ENCODE assay signal across 8 mouse cellular contexts in genomic region chr13:76018844-76019400, GRCm38 (mm10). TPM values are rescaled to one million over a fixed set of nuclear protein-coding genes. Genes with fewer than 3 reads are reported as not detected.
DNase-seq lines count a peak whose midpoint lies in the region; ATAC-seq and TF ChIP-seq lines count a peak whose summit lies in the region.

No protein-coding gene starts in this region.

- TF ChIP-seq CTCF in bone marrow macrophage, adult 2 months (IDR thresholded peaks at IDR 0.05; ENCODE audit: low read depth, low read length): no peak
- TF ChIP-seq CTCF in heart, postnatal 0 days (IDR thresholded peaks at IDR 0.05; ENCODE audit: low read depth): no peak
- TF ChIP-seq CTCF in liver, postnatal 0 days (IDR thresholded peaks at IDR 0.05; ENCODE audit: low read depth): no peak

- no peak for DNase-seq in kidney, postnatal 25 days
- DNase-seq in heart, postnatal 0 days (ENCODE audit: low spot score): no peak
- DNase-seq in liver, postnatal 0 days: no peak
- no peak for DNase-seq in left cerebral cortex, adult 8-10 months (ENCODE audit: low spot score in 2 of 2)
- no peak for DNase-seq in ovary, postnatal 14 days (ENCODE audit: low spot score)
- DNase-seq in right cerebral cortex, postnatal 4 days: no peak

- peak overlapping the region; percentile 65 for H3K4me2 ChIP-seq in kidney, embryonic 16.5 days (replicated peaks; ENCODE audit: low read depth, low read length)
- H3K4me2 ChIP-seq in heart, postnatal 0 days (ENCODE audit: low read depth, low read length): peak overlapping the region; percentile 60
- peak overlapping the region; percentile 72 for H3K4me2 ChIP-seq in liver, postnatal 0 days (ENCODE audit: low read depth, low read length)

- no peaks in the 10 kb centered on the region for H3K9me3 ChIP-seq in kidney, embryonic 16.5 days (ENCODE audit: low read length)
- H3K9me3 ChIP-seq in heart, postnatal 0 days (replicated peaks; ENCODE audit: control insufficient read depth, low read length): no peaks in the 10 kb centered on the region
- no peaks in the 10 kb centered on the region for H3K9me3 ChIP-seq in liver, postnatal 0 days (ENCODE audit: low read length)

- H3K27me3 ChIP-seq in kidney, embryonic 16.5 days (ENCODE audit: insufficient read depth, low read length): no peaks in the 10 kb centered on the region
- H3K27me3 ChIP-seq in heart, postnatal 0 days (ENCODE audit: control insufficient read depth, insufficient read depth, low read length): no peaks in the 10 kb centered on the region
- H3K27me3 ChIP-seq in liver, postnatal 0 days (ENCODE audit: insufficient read depth, low read length): no peaks in the 10 kb centered on the region

- H3K4me1 ChIP-seq in kidney, embryonic 16.5 days (ENCODE audit: insufficient read depth, low read length): peaks cover 6% of the 10 kb centered on the region; the same call in 1 of the 2 replicates
- H3K4me1 ChIP-seq in bone marrow macrophage, adult 2 months (ENCODE audit: control insufficient read depth, insufficient read depth, low read length): peaks cover 8% of the 10 kb centered on the region
- 0 out of 2 replicates have a peak, but pooled peaks cover 3% of the 10 kb centered on the region for H3K4me1 ChIP-seq in heart, postnatal 0 days (ENCODE audit: control insufficient read depth, insufficient read depth)
- no peaks in the 10 kb centered on the region for H3K4me1 ChIP-seq in liver, postnatal 0 days (ENCODE audit: insufficient read depth)

- 0 out of 2 replicates have a peak overlapping the region, but pooled peaks have one; percentile 29 for H3K9ac ChIP-seq in kidney, embryonic 16.5 days (replicated peaks; ENCODE audit: low read length)
- H3K9ac ChIP-seq in heart, postnatal 0 days (replicated peaks; ENCODE audit: low read depth, low read length): no peak overlapping the region
- peak overlapping the region; percentile 82 for H3K9ac ChIP-seq in liver, postnatal 0 days (replicated peaks)

- no peak for TF ChIP-seq EP300 in heart, postnatal 0 days (IDR thresholded peaks at IDR 0.05; ENCODE audit: low read depth)
- TF ChIP-seq EP300 in liver, postnatal 0 days (IDR thresholded peaks at IDR 0.05; ENCODE audit: low read depth): no peak

- 42% methylated on average over 5 of the region's 5 CpGs for WGBS in kidney, embryonic 16.5 days
- 45% methylated on average over 5 of the region's 5 CpGs for WGBS in heart, postnatal 0 days
- 37% methylated on average over 5 of the region's 5 CpGs for WGBS in liver, postnatal 0 days (ENCODE audit: insufficient replicate concordance)

- no peaks in the 10 kb centered on the region for H3K36me3 ChIP-seq in kidney, embryonic 16.5 days (ENCODE audit: insufficient read depth, low read length)
- no peaks in the 10 kb centered on the region for H3K36me3 ChIP-seq in heart, postnatal 0 days (replicated peaks; ENCODE audit: control insufficient read depth, insufficient read depth, low read length)
- no peaks in the 10 kb centered on the region for H3K36me3 ChIP-seq in liver, postnatal 0 days (replicated peaks; ENCODE audit: insufficient read depth, low read length)

- no peak overlapping the region for H3K27ac ChIP-seq in kidney, embryonic 16.5 days (ENCODE audit: low read length)
- H3K27ac ChIP-seq in bone marrow macrophage, adult 2 months (ENCODE audit: insufficient read depth, low read depth, low read length): peak overlapping the region; percentile 74
- H3K27ac ChIP-seq in heart, postnatal 0 days (ENCODE audit: low read depth): peak overlapping the region; percentile 50
- peak overlapping the region; percentile 95 for H3K27ac ChIP-seq in liver, postnatal 0 days (ENCODE audit: low read depth)

- peak overlapping the region; percentile 72 for H3K4me3 ChIP-seq in kidney, embryonic 16.5 days (ENCODE audit: low read length)
- peak overlapping the region; percentile 68 for H3K4me3 ChIP-seq in bone marrow macrophage, adult 2 months (ENCODE audit: insufficient read depth, low read length)
- H3K4me3 ChIP-seq in heart, postnatal 0 days (ENCODE audit: low read depth, low read length): peak overlapping the region; percentile 75
- peak overlapping the region; percentile 77 for H3K4me3 ChIP-seq in liver, postnatal 0 days (ENCODE audit: low read depth, low read length)

- TF ChIP-seq POLR2A in bone marrow macrophage, adult 2 months (IDR thresholded peaks at IDR 0.05; ENCODE audit: borderline replicate concordance, low read depth, low read length): no peak

- ATAC-seq in kidney, embryonic 16.5 days (ENCODE audit: low FRiP score, low TSS enrichment): peak; percentile 70
- ATAC-seq in heart, postnatal 0 days (ENCODE audit: insufficient read depth, low read depth): peak; percentile 7; the same call in 1 of the 2 replicates
- peak; percentile 10 for ATAC-seq in liver, postnatal 0 days

RNA-seq across cellular contexts. Expression of gene Rfesd, which starts 0.4 kb away (rescaled TPM):
- 15.7 and 18.1 TPM in 2 replicates for polyA plus RNA-seq in kidney, embryonic 16.5 days (2015; fragmentation: Nextera tagmentation; extraction: Ambion mirVana)
- polyA plus RNA-seq in bone marrow macrophage, adult 2 months (2012; ENCODE audit: insufficient read depth, insufficient read length, missing spikeins): 15.3 and 24.7 TPM in 2 replicates
- 4.1 and 16.0 TPM in 2 replicates for total RNA-seq in heart, postnatal 0 days (2014; rRNA removed; ENCODE audit: low replicate concordance)
- polyA plus RNA-seq in heart, postnatal 0 days (2015; fragmentation: Nextera tagmentation; extraction: Ambion mirVana): 17.0 and 18.9 TPM in 2 replicates
- polyA plus RNA-seq in liver, postnatal 0 days (2015; fragmentation: Nextera tagmentation; extraction: Ambion mirVana): 37.5 and 41.5 TPM in 2 replicates
- total RNA-seq in left cerebral cortex, adult 8-10 months (2022): 10 to 100 TPM; 18.1 to 20.2 (median 19.4) TPM

RNA-seq across cellular contexts. Expression of gene Gpr150, which starts 37.9 kb away (rescaled TPM):
- 0.49 and 0.56 TPM in 2 replicates for polyA plus RNA-seq in kidney, embryonic 16.5 days (2015; fragmentation: Nextera tagmentation; extraction: Ambion mirVana)
- not detected in 2 replicates for polyA plus RNA-seq in bone marrow macrophage, adult 2 months (2012; ENCODE audit: insufficient read depth, insufficient read length, missing spikeins)
- total RNA-seq in heart, postnatal 0 days (2014; rRNA removed; ENCODE audit: low replicate concordance): not detected in 2 replicates
- polyA plus RNA-seq in heart, postnatal 0 days (2015; fragmentation: Nextera tagmentation; extraction: Ambion mirVana): 0.07 TPM in 1 of 2 replicates, not detected in the other
- 0.18 and 0.47 TPM in 2 replicates for polyA plus RNA-seq in liver, postnatal 0 days (2015; fragmentation: Nextera tagmentation; extraction: Ambion mirVana)
- 1 to 10 TPM; 4.8 to 6.0 (median 5.3) TPM for total RNA-seq in left cerebral cortex, adult 8-10 months (2022)

RNA-seq across cellular contexts. Expression of gene Spata9, which starts 52.0 kb away (rescaled TPM):
- 0.80 and 1.0 TPM in 2 replicates for polyA plus RNA-seq in kidney, embryonic 16.5 days (2015; fragmentation: Nextera tagmentation; extraction: Ambion mirVana)
- not detected in 2 replicates for polyA plus RNA-seq in bone marrow macrophage, adult 2 months (2012; ENCODE audit: insufficient read depth, insufficient read length, missing spikeins)
- total RNA-seq in heart, postnatal 0 days (2014; rRNA removed; ENCODE audit: low replicate concordance): not detected in 2 replicates
- polyA plus RNA-seq in heart, postnatal 0 days (2015; fragmentation: Nextera tagmentation; extraction: Ambion mirVana): 0.22 and 0.52 TPM in 2 replicates
- 0.11 and 0.13 TPM in 2 replicates for polyA plus RNA-seq in liver, postnatal 0 days (2015; fragmentation: Nextera tagmentation; extraction: Ambion mirVana)
- under 1 TPM in 3 of 4 experiments, not detected in 1; 0.35 to 0.80 (median 0.53) TPM for total RNA-seq in left cerebral cortex, adult 8-10 months (2022)

Comparison
In these comparisons a context has a peak if more than half of its experiments do, and no peak if none do; other contexts are left out.
1. ATAC-seq: peak in every context shown above with its lines; median percentile 70 in kidney, embryonic 16.5 days; 10 in liver, postnatal 0 days; 7 in heart, postnatal 0 days.